Mouse (Mus musculus) mesoderm, embryonic 11.5 days (tissue): ENCODE measurements around the gene Hcfc2.
A peak's percentile ranks its signal among the peaks of the same experiment; 100 is the strongest.

ENCODE experiments used
- DNase-seq: peaks from one replicate; pipeline ENCODE4 v3.0.0-alpha.2; 2012; ENCODE audit warnings: low read depth, low spot score

Hcfc2 gene

GRCm38 (mm10) chr10:82741354-82741753 is 45.4 kb downstream of the Hcfc2 start:
- DNase-seq = no peak

GRCm38 (mm10) chr10:82741876-82742275 is 45.9 kb downstream of the Hcfc2 start:
- DNase-seq = no peak

GRCm38 (mm10) chr10:82742578-82742977 is 46.6 kb downstream of the Hcfc2 start:
- no peak for DNase-seq

- no peak for DNase-seq
Observed at GRCm38 (mm10) chr10:82744296-82744695, 48.3 kb downstream of the Hcfc2 start.

GRCm38 (mm10) chr10:82745301-82745700 is 49.3 kb downstream of the Hcfc2 start:
- DNase-seq = no peak

- DNase-seq = no peak
Observed at GRCm38 (mm10) chr10:82746988-82747850, 51.3 kb downstream of the Hcfc2 start.

GRCm38 (mm10) chr10:82750778-82751177 is 54.8 kb downstream of the Hcfc2 start:
- DNase-seq = no peak

- no peak for DNase-seq
Observed at GRCm38 (mm10) chr10:82752921-82753320, 57.0 kb downstream of the Hcfc2 start.

- no peak for DNase-seq
Observed at GRCm38 (mm10) chr10:82754642-82755041, 58.7 kb downstream of the Hcfc2 start.

- no peak for DNase-seq
Observed at GRCm38 (mm10) chr10:82755213-82755890, 59.4 kb downstream of the Hcfc2 start.

GRCm38 (mm10) chr10:82756466-82756865 is 60.5 kb downstream of the Hcfc2 start:
- no peak for DNase-seq

GRCm38 (mm10) chr10:82757341-82757740 is 61.4 kb downstream of the Hcfc2 start:
- no peak for DNase-seq

GRCm38 (mm10) chr10:82758368-82758767 is 62.4 kb downstream of the Hcfc2 start:
- no peak for DNase-seq

- no peak for DNase-seq
Observed at GRCm38 (mm10) chr10:82758878-82759277, 62.9 kb downstream of the Hcfc2 start.

GRCm38 (mm10) chr10:82759706-82760105 is 63.7 kb downstream of the Hcfc2 start:
- no peak for DNase-seq

- DNase-seq = no peak
Observed at GRCm38 (mm10) chr10:82761037-82761811, 65.3 kb downstream of the Hcfc2 start.

GRCm38 (mm10) chr10:82762756-82763681 is 67.1 kb downstream of the Hcfc2 start:
- peak; percentile 47 for DNase-seq

GRCm38 (mm10) chr10:82763840-82764631 is 68.1 kb downstream of the Hcfc2 start, which contains the start of gene Nfyb:
Nfyb (minus strand) TSS chr10:82764144.
- peak; percentile 97 for DNase-seq

- DNase-seq = no peak
Observed at GRCm38 (mm10) chr10:82768901-82769300, 72.9 kb downstream of the Hcfc2 start.

GRCm38 (mm10) chr10:82770713-82771112 is 74.8 kb downstream of the Hcfc2 start:
- no peak for DNase-seq
